Comparison of ENCODE assay signal across 8 mouse cellular contexts in genomic region chrX:136196873-136197272, GRCm38 (mm10). TPM values are rescaled to one million over a fixed set of nuclear protein-coding genes. Genes with fewer than 3 reads are reported as not detected.
A peak's percentile ranks its signal among the peaks of the same experiment; 100 is the strongest.
DNase-seq lines count a peak whose midpoint lies in the region; ATAC-seq and TF ChIP-seq lines count a peak whose summit lies in the region.
"Had no signal": no experiment of that assay in that cellular context is flagged by ENCODE, and none has a peak within 500 bp of the region (broad histone marks: within the 10 kb centered on the region; RNA-seq: fewer than 3 reads in every experiment).

No protein-coding gene starts in this region.

- H3K79me2 ChIP-seq in CH12.LX (replicated peaks; ENCODE audit: control insufficient read depth, extremely low read depth, insufficient read depth, poor library complexity, severe bottlenecking): no peaks in the 10 kb centered on the region

- no peak overlapping the region for H3K27ac ChIP-seq in kidney, adult 2 months (ENCODE audit: insufficient read depth, low read depth, low read length)
- H3K27ac ChIP-seq in kidney, embryonic 16.5 days (ENCODE audit: low read length): no peak overlapping the region
- no peak overlapping the region for H3K27ac ChIP-seq in CH12.LX (ENCODE audit: insufficient read depth, low read depth)
- H3K27ac ChIP-seq in embryonic facial prominence, embryonic 10.5 days (replicated peaks): no peak overlapping the region
- H3K27ac ChIP-seq: lung, embryonic 15.5 days had no signal

- no peak overlapping the region for H3K4me3 ChIP-seq in kidney, adult 2 months (ENCODE audit: insufficient read depth, low read depth, low read length)
- H3K4me3 ChIP-seq in kidney, embryonic 16.5 days (ENCODE audit: low read length): no peak overlapping the region
- no peak overlapping the region for H3K4me3 ChIP-seq in CH12.LX (replicated peaks in 1 of 3; ENCODE audit: low read depth in 2 of 3, low read length in 2 of 3, poor library complexity in 1 of 3)
- H3K4me3 ChIP-seq in embryonic facial prominence, embryonic 10.5 days: no peak overlapping the region
- H3K4me3 ChIP-seq: lung, embryonic 15.5 days had no signal

- no peaks in the 10 kb centered on the region for H3K27me3 ChIP-seq in kidney, adult 2 months (replicated peaks; ENCODE audit: control insufficient read depth, insufficient read depth, low read length)
- peaks cover 7% of the 10 kb centered on the region; the same call in 1 of the 2 replicates for H3K27me3 ChIP-seq in kidney, embryonic 16.5 days (ENCODE audit: insufficient read depth, low read length)
- H3K27me3 ChIP-seq in CH12.LX (replicated peaks): no peaks in the 10 kb centered on the region
- peaks cover 23% of the 10 kb centered on the region for H3K27me3 ChIP-seq in embryonic facial prominence, embryonic 10.5 days (replicated peaks; ENCODE audit: low read depth, poor library complexity, severe bottlenecking)
- H3K27me3 ChIP-seq: lung, embryonic 15.5 days had no signal

- no peak for ATAC-seq in kidney, embryonic 16.5 days (ENCODE audit: low FRiP score, low TSS enrichment)
- ATAC-seq in megakaryocyte progenitor cell, adult 5-6 weeks (replicated peaks; ENCODE audit: poor library complexity): peak; percentile 95

- no peaks in the 10 kb centered on the region for H3K4me1 ChIP-seq in kidney, adult 2 months (ENCODE audit: control insufficient read depth, insufficient read depth, low read length)
- H3K4me1 ChIP-seq in kidney, embryonic 16.5 days (ENCODE audit: insufficient read depth, low read length): no peaks in the 10 kb centered on the region
- no peaks in the 10 kb centered on the region for H3K4me1 ChIP-seq in CH12.LX (ENCODE audit: control insufficient read depth in 1 of 2, insufficient read depth in 2 of 2)
- H3K4me1 ChIP-seq in embryonic facial prominence, embryonic 10.5 days: no peaks in the 10 kb centered on the region
- H3K4me1 ChIP-seq: lung, embryonic 15.5 days had no signal

- peak; percentile 27 for DNase-seq in kidney, adult 2 months
- DNase-seq in CH12.LX (ENCODE audit: extremely low read depth): peak; percentile 31
- peak; percentile 5 for DNase-seq in MN1 (ENCODE audit: low spot score)
- DNase-seq in embryonic facial prominence, embryonic 10.5 days (ENCODE audit: low spot score): peak; percentile 35
- DNase-seq in left cerebral cortex, adult 11 months (ENCODE audit: low spot score): no peak

- no peaks in the 10 kb centered on the region for H3K36me3 ChIP-seq in kidney, adult 2 months (ENCODE audit: control insufficient read depth, insufficient read depth, low read length)
- no peaks in the 10 kb centered on the region for H3K36me3 ChIP-seq in kidney, embryonic 16.5 days (ENCODE audit: insufficient read depth, low read length)
- no peaks in the 10 kb centered on the region for H3K36me3 ChIP-seq in CH12.LX (replicated peaks in 1 of 2; ENCODE audit: control insufficient read depth in 1 of 2, insufficient read depth in 1 of 2, low read length in 1 of 2)
- H3K36me3 ChIP-seq in embryonic facial prominence, embryonic 10.5 days (replicated peaks): no peaks in the 10 kb centered on the region
- H3K36me3 ChIP-seq: lung, embryonic 15.5 days had no signal

- in situ Hi-C loops in CH12.LX (cut with MboI; ENCODE audit: low pct_ligation_motif_present, low pct_unique_long_range_greater_than_20kb, low sequenced_read_pairs): loop anchor here (25.0 kb wide), 1 partner anchor 115 kb away; no protein-coding TSS in a partner anchor

- H3K9me3 ChIP-seq in kidney, embryonic 16.5 days (ENCODE audit: low read length): 0 out of 2 replicates have a peak, but pooled peaks cover 2% of the 10 kb centered on the region
- H3K9me3 ChIP-seq in CH12.LX (replicated peaks; ENCODE audit: low read length): no peaks in the 10 kb centered on the region
- no peaks in the 10 kb centered on the region for H3K9me3 ChIP-seq in embryonic facial prominence, embryonic 10.5 days
- H3K9me3 ChIP-seq: lung, embryonic 15.5 days had no signal

- no peak overlapping the region for H3K4me2 ChIP-seq in kidney, embryonic 16.5 days (replicated peaks; ENCODE audit: low read depth, low read length)
- H3K4me2 ChIP-seq in CH12.LX (ENCODE audit: insufficient read depth, low read depth, poor library complexity, severe bottlenecking): no peak overlapping the region
- H3K4me2 ChIP-seq: lung, embryonic 15.5 days had no signal

- TF ChIP-seq RAD21 in CH12.LX (IDR thresholded peaks at IDR 0.05; ENCODE audit: low read depth, low read length): peak; percentile 51

- peak; percentile 42 for TF ChIP-seq CTCF in kidney, adult 2 months (conservative IDR thresholded peaks at IDR 0.05; ENCODE audit: insufficient read depth, insufficient read length, low read depth, low read length)
- peak; percentile 19 to 62; a peak in 2 of 4 replicates for TF ChIP-seq CTCF in CH12.LX (conservative IDR thresholded peaks at IDR 0.05 in 1 of 2, IDR thresholded peaks at IDR 0.05 in 1 of 2; ENCODE audit: low read depth in 2 of 2, low read length in 2 of 2)

- no peak overlapping the region for H3K9ac ChIP-seq in kidney, embryonic 16.5 days (replicated peaks; ENCODE audit: low read length)
- H3K9ac ChIP-seq in CH12.LX (ENCODE audit: insufficient read depth, low read depth): no peak overlapping the region
- H3K9ac ChIP-seq: lung, embryonic 15.5 days had no signal

- TF ChIP-seq POLR2A in kidney, adult 2 months (IDR thresholded peaks at IDR 0.05; ENCODE audit: low read depth, low read length): no peak
- TF ChIP-seq POLR2A in CH12.LX (IDR thresholded peaks at IDR 0.05; ENCODE audit: low read depth, low read length): no peak

- dilution Hi-C loops in CH12.LX (cut with MboI; ENCODE audit: extremely low pct_ligation_motif_present, extremely low pct_unique_long_range_greater_than_20kb, low sequenced_read_pairs): no loop called here

- 50% methylated on average over 1 of the region's 1 CpGs for WGBS in kidney, adult 2 months
- WGBS in kidney, embryonic 16.5 days: 50% methylated on average over 1 of the region's 1 CpGs
- 57% methylated on average over 1 of the region's 1 CpGs for WGBS in embryonic facial prominence, embryonic 10.5 days

- TF ChIP-seq EP300 in CH12.LX (IDR thresholded peaks at IDR 0.05; ENCODE audit: low read length): no peak

TF ChIP-seq in CH12.LX, 34 proteins besides CTCF, POLR2A, EP300 and RAD21:
- TF ChIP-seq SMC3 (IDR thresholded peaks at IDR 0.05; ENCODE audit: low read depth, low read length) (peak; percentile 36; the same call in 1 of the 2 replicates), USF2 (conservative IDR thresholded peaks at IDR 0.05; ENCODE audit: low read depth, low read length) (no peak)
TF ChIP-seq in CH12.LX: peak in this region for 1.

RNA-seq across cellular contexts. Expression of gene Tceal5, which starts 6.8 kb away (rescaled TPM):
- polyA plus RNA-seq in kidney, adult 2 months (2012; rRNA removed): 0.20 and 0.39 TPM in 2 replicates
- 2.8 and 3.2 TPM in 2 replicates for polyA plus RNA-seq in kidney, embryonic 16.5 days (2015; fragmentation: Nextera tagmentation; extraction: Ambion mirVana)
- total RNA-seq in CH12.LX (2012; rRNA removed) (0.30 TPM in 1 of 2 replicates, not detected in the other), CH12.LX (2014; rRNA removed) (not detected in 2 replicates)
- not detected in 2 replicates for polyA plus RNA-seq in CH12.LX (2012; ENCODE audit: insufficient read length, low read depth)
- 4.8 and 5.6 TPM in 2 replicates for polyA plus RNA-seq in embryonic facial prominence, embryonic 10.5 days (2016; fragmentation: Nextera tagmentation; extraction: Ambion mirVana)
- total RNA-seq in megakaryocyte progenitor cell, adult 5-6 weeks (2015): 0.27 and 0.64 TPM in 2 replicates
- total RNA-seq in megakaryocyte progenitor cell, adult 5-6 weeks (2017): 1.00 TPM in 1 of 2 replicates, not detected in the other

RNA-seq across cellular contexts. Expression of gene Tceal7, which starts 17.7 kb away (rescaled TPM):
- polyA plus RNA-seq in kidney, adult 2 months (2012; rRNA removed): not detected in 2 replicates
- polyA plus RNA-seq in kidney, embryonic 16.5 days (2015; fragmentation: Nextera tagmentation; extraction: Ambion mirVana): 5.2 and 6.1 TPM in 2 replicates
- total RNA-seq in CH12.LX (2012; rRNA removed) (not detected in 2 replicates), CH12.LX (2014; rRNA removed) (not detected in 2 replicates)
- polyA plus RNA-seq in CH12.LX (2012; ENCODE audit: insufficient read length, low read depth): not detected in 2 replicates
- 0.58 and 0.82 TPM in 2 replicates for polyA plus RNA-seq in embryonic facial prominence, embryonic 10.5 days (2016; fragmentation: Nextera tagmentation; extraction: Ambion mirVana)
- total RNA-seq in megakaryocyte progenitor cell, adult 5-6 weeks (2015): not detected in 2 replicates
- not detected in 2 replicates for total RNA-seq in megakaryocyte progenitor cell, adult 5-6 weeks (2017)

RNA-seq across cellular contexts. Expression of gene Bex1, which starts 18.4 kb away (rescaled TPM):
- polyA plus RNA-seq in kidney, adult 2 months (2012; rRNA removed): 4.4 and 6.3 TPM in 2 replicates
- polyA plus RNA-seq in kidney, embryonic 16.5 days (2015; fragmentation: Nextera tagmentation; extraction: Ambion mirVana): 75.7 and 81.3 TPM in 2 replicates
- total RNA-seq in CH12.LX (2012; rRNA removed) (not detected in 2 replicates), CH12.LX (2014; rRNA removed) (not detected in 2 replicates)
- not detected in 2 replicates for polyA plus RNA-seq in CH12.LX (2012; ENCODE audit: insufficient read length, low read depth)
- polyA plus RNA-seq in embryonic facial prominence, embryonic 10.5 days (2016; fragmentation: Nextera tagmentation; extraction: Ambion mirVana): 135 and 145 TPM in 2 replicates
- total RNA-seq in megakaryocyte progenitor cell, adult 5-6 weeks (2015): 1.8 and 4.9 TPM in 2 replicates
- 1.9 and 2.3 TPM in 2 replicates for total RNA-seq in megakaryocyte progenitor cell, adult 5-6 weeks (2017)

RNA-seq across cellular contexts. Expression of gene Tceal8, which starts 24.7 kb away (rescaled TPM):
- polyA plus RNA-seq in kidney, adult 2 months (2012; rRNA removed): 10.7 and 20.3 TPM in 2 replicates
- 159 and 170 TPM in 2 replicates for polyA plus RNA-seq in kidney, embryonic 16.5 days (2015; fragmentation: Nextera tagmentation; extraction: Ambion mirVana)
- 5.8 and 7.0 TPM in 2 replicates for total RNA-seq in CH12.LX (2012; rRNA removed)
- total RNA-seq in CH12.LX (2014; rRNA removed): 0.63 and 0.67 TPM in 2 replicates
- 1.1 and 1.3 TPM in 2 replicates for polyA plus RNA-seq in CH12.LX (2012; ENCODE audit: insufficient read length, low read depth)
- 209 and 213 TPM in 2 replicates for polyA plus RNA-seq in embryonic facial prominence, embryonic 10.5 days (2016; fragmentation: Nextera tagmentation; extraction: Ambion mirVana)
- 64.8 and 74.3 TPM in 2 replicates for total RNA-seq in megakaryocyte progenitor cell, adult 5-6 weeks (2015)
- total RNA-seq in megakaryocyte progenitor cell, adult 5-6 weeks (2017): 109 and 113 TPM in 2 replicates

RNA-seq across cellular contexts. Expression of gene Tceal9, which starts 48.0 kb away (rescaled TPM):
- 11.9 and 25.6 TPM in 2 replicates for polyA plus RNA-seq in kidney, adult 2 months (2012; rRNA removed)
- 471 and 473 TPM in 2 replicates for polyA plus RNA-seq in kidney, embryonic 16.5 days (2015; fragmentation: Nextera tagmentation; extraction: Ambion mirVana)
- 79.9 and 80.4 TPM in 2 replicates for total RNA-seq in CH12.LX (2012; rRNA removed)
- 197 and 242 TPM in 2 replicates for total RNA-seq in CH12.LX (2014; rRNA removed)
- polyA plus RNA-seq in CH12.LX (2012; ENCODE audit: insufficient read length, low read depth): 147 and 148 TPM in 2 replicates
- polyA plus RNA-seq in embryonic facial prominence, embryonic 10.5 days (2016; fragmentation: Nextera tagmentation; extraction: Ambion mirVana): 471 and 531 TPM in 2 replicates
- 115 and 121 TPM in 2 replicates for total RNA-seq in megakaryocyte progenitor cell, adult 5-6 weeks (2015)
- 184 and 204 TPM in 2 replicates for total RNA-seq in megakaryocyte progenitor cell, adult 5-6 weeks (2017)

Comparison
In these comparisons a context has a peak if more than half of its experiments do, and no peak if none do; other contexts are left out.
1. RNA of gene Bex1, which starts 18.4 kb away (polyA plus RNA-seq): 135 to 145 TPM in embryonic facial prominence, embryonic 10.5 days and 75.7 to 81.3 TPM in kidney, embryonic 16.5 days; 4.4 to 6.3 TPM in kidney, adult 2 months and not detected in CH12.LX; every median in the first group is over 10 times any median in the second.